Mouse (Mus musculus): ENCODE results near the gene Myo18b. TPM values are rescaled to one million over a fixed set of nuclear protein-coding genes. Genes with fewer than 3 reads are reported as not detected.

Myo18b gene
- total and polyA plus RNA-seq, 3 experiments = not detected

GRCm38 (mm10) chr5:112925422-112925821, 29.3 kb upstream of the Myo18b start:
- H3K4me3 ChIP-seq (replicated peaks in 1 of 3; ENCODE audit: low read depth in 2 of 3, low read length in 2 of 3, poor library complexity in 1 of 3) = no peak overlapping the region
- no peaks in the 10 kb centered on the region for H3K79me2 ChIP-seq (replicated peaks; ENCODE audit: control insufficient read depth, extremely low read depth, insufficient read depth, poor library complexity, severe bottlenecking)
- peaks cover 89% of the 10 kb centered on the region for H3K9me3 ChIP-seq (replicated peaks; ENCODE audit: low read length)
- H3K36me3 ChIP-seq (replicated peaks in 1 of 2; ENCODE audit: control insufficient read depth in 1 of 2, insufficient read depth in 1 of 2, low read length in 1 of 2) = no peaks in the 10 kb centered on the region
- H3K9ac ChIP-seq (ENCODE audit: insufficient read depth, low read depth) = no peak overlapping the region
- no peaks in the 10 kb centered on the region for H3K4me1 ChIP-seq (ENCODE audit: control insufficient read depth in 1 of 2, insufficient read depth in 2 of 2)
- no peak for DNase-seq (ENCODE audit: extremely low read depth)
- in situ Hi-C loops (cut with MboI; ENCODE audit: low pct_ligation_motif_present, low pct_unique_long_range_greater_than_20kb, low sequenced_read_pairs) = no loop called here
- no peak for TF ChIP-seq MYC (IDR thresholded peaks at IDR 0.05; ENCODE audit: low read depth, low read length)
- TF ChIP-seq MXI1 (IDR thresholded peaks at IDR 0.05; ENCODE audit: low read depth, low read length) = no peak
- no peak for TF ChIP-seq BHLHE40 (IDR thresholded peaks at IDR 0.05; ENCODE audit: low read depth, low read length)
- no peak for TF ChIP-seq ELF1 (IDR thresholded peaks at IDR 0.05; ENCODE audit: low read depth, low read length)
- TF ChIP-seq GABPA (IDR thresholded peaks at IDR 0.05; ENCODE audit: insufficient replicate concordance, low read depth, low read length) = no peak
- no peak for TF ChIP-seq CHD1 (IDR thresholded peaks at IDR 0.05; ENCODE audit: low read depth, low read length)
- TF ChIP-seq USF1 (IDR thresholded peaks at IDR 0.05; ENCODE audit: low read depth, low read length) = no peak
- H3K4me2 ChIP-seq (ENCODE audit: insufficient read depth, low read depth, poor library complexity, severe bottlenecking) = no peak overlapping the region
- no peak overlapping the region for H3K27ac ChIP-seq (ENCODE audit: insufficient read depth, low read depth)
- no peaks in the 10 kb centered on the region for H3K27me3 ChIP-seq (replicated peaks)
- dilution Hi-C loops (cut with MboI; ENCODE audit: extremely low pct_ligation_motif_present, extremely low pct_unique_long_range_greater_than_20kb, low sequenced_read_pairs) = no loop called here

GRCm38 (mm10) chr5:112924806-112925205, 28.6 kb upstream of the Myo18b start:
- H3K9me3 ChIP-seq (replicated peaks; ENCODE audit: low read length) = peaks cover 87% of the 10 kb centered on the region

GRCm38 (mm10) chr5:112923841-112924240, 27.7 kb upstream of the Myo18b start:
- Histone ChIP-seq H3K4me3 (replicated peaks in 1 of 3; ENCODE audit: low read depth in 2 of 3, low read length in 2 of 3, poor library complexity in 1 of 3) (no peak overlapping the region), H3K9me3 (replicated peaks; ENCODE audit: low read length) (peaks cover 87% of the 10 kb centered on the region), H3K27ac (ENCODE audit: insufficient read depth, low read depth) (no peak overlapping the region), H3K79me2 (replicated peaks; ENCODE audit: control insufficient read depth, extremely low read depth, insufficient read depth, poor library complexity, severe bottlenecking) (no peaks in the 10 kb centered on the region), H3K9ac (ENCODE audit: insufficient read depth, low read depth) (no peak overlapping the region), H3K4me2 (ENCODE audit: insufficient read depth, low read depth, poor library complexity, severe bottlenecking) (no peak overlapping the region), H3K4me1 (ENCODE audit: control insufficient read depth in 1 of 2, insufficient read depth in 2 of 2) (no peaks in the 10 kb centered on the region), H3K36me3 (replicated peaks in 1 of 2; ENCODE audit: control insufficient read depth in 1 of 2, insufficient read depth in 1 of 2, low read length in 1 of 2) (no peaks in the 10 kb centered on the region), H3K27me3 (replicated peaks) (no peaks in the 10 kb centered on the region)
- no peak for TF ChIP-seq HCFC1 (IDR thresholded peaks at IDR 0.05; ENCODE audit: low read depth, low read length)
- no peak for TF ChIP-seq MEF2A (IDR thresholded peaks at IDR 0.05; ENCODE audit: borderline replicate concordance, low read depth, low read length)
- TF ChIP-seq CHD2 (IDR thresholded peaks at IDR 0.05; ENCODE audit: low read length) = no peak
- no peak for TF ChIP-seq MAX (IDR thresholded peaks at IDR 0.05; ENCODE audit: low read length)
- TF ChIP-seq ZKSCAN1 (IDR thresholded peaks at IDR 0.05; ENCODE audit: borderline replicate concordance, low read depth, low read length) = no peak
- TF ChIP-seq USF2 (conservative IDR thresholded peaks at IDR 0.05; ENCODE audit: low read depth, low read length) = no peak
- dilution Hi-C loops (cut with MboI; ENCODE audit: extremely low pct_ligation_motif_present, extremely low pct_unique_long_range_greater_than_20kb, low sequenced_read_pairs) = no loop called here
- in situ Hi-C loops (cut with MboI; ENCODE audit: low pct_ligation_motif_present, low pct_unique_long_range_greater_than_20kb, low sequenced_read_pairs) = no loop called here
- no peak for DNase-seq (ENCODE audit: extremely low read depth)

More at GRCm38 (mm10) chr5:112924806-112925205, 28.6 kb upstream of the Myo18b start:
- no peak overlapping the region for H3K27ac ChIP-seq (ENCODE audit: insufficient read depth, low read depth)
- H3K36me3 ChIP-seq (replicated peaks in 1 of 2; ENCODE audit: control insufficient read depth in 1 of 2, insufficient read depth in 1 of 2, low read length in 1 of 2) = no peaks in the 10 kb centered on the region
- no peaks in the 10 kb centered on the region for H3K79me2 ChIP-seq (replicated peaks; ENCODE audit: control insufficient read depth, extremely low read depth, insufficient read depth, poor library complexity, severe bottlenecking)
- H3K4me3 ChIP-seq (replicated peaks in 1 of 3; ENCODE audit: low read depth in 2 of 3, low read length in 2 of 3, poor library complexity in 1 of 3) = no peak overlapping the region
- no peaks in the 10 kb centered on the region for H3K27me3 ChIP-seq (replicated peaks)
- no peak overlapping the region for H3K9ac ChIP-seq (ENCODE audit: insufficient read depth, low read depth)
- TF ChIP-seq MYC (IDR thresholded peaks at IDR 0.05; ENCODE audit: low read depth, low read length) (no peak), PAX5 (IDR thresholded peaks at IDR 0.05; ENCODE audit: low read length) (no peak), KAT2A (IDR thresholded peaks at IDR 0.05; ENCODE audit: insufficient replicate concordance, low read length) (no peak), RCOR1 (conservative IDR thresholded peaks at IDR 0.05; ENCODE audit: low read depth, low read length) (no peak), EP300 (IDR thresholded peaks at IDR 0.05; ENCODE audit: low read length) (no peak), E2F4 (IDR thresholded peaks at IDR 0.05; ENCODE audit: insufficient replicate concordance, low read depth, low read length) (no peak), GABPA (IDR thresholded peaks at IDR 0.05; ENCODE audit: insufficient replicate concordance, low read depth, low read length) (no peak), MXI1 (IDR thresholded peaks at IDR 0.05; ENCODE audit: low read depth, low read length) (no peak), ETS1 (conservative IDR thresholded peaks at IDR 0.05; ENCODE audit: low read depth, low read length) (no peak), CHD1 (IDR thresholded peaks at IDR 0.05; ENCODE audit: low read depth, low read length) (no peak), SIN3A (IDR thresholded peaks at IDR 0.05; ENCODE audit: low read length) (no peak), SMC3 (IDR thresholded peaks at IDR 0.05; ENCODE audit: low read depth, low read length) (no peak), BHLHE40 (IDR thresholded peaks at IDR 0.05; ENCODE audit: low read depth, low read length) (no peak), MAFK (IDR thresholded peaks at IDR 0.05; ENCODE audit: insufficient replicate concordance, low read length) (no peak), NELFE (IDR thresholded peaks at IDR 0.05; ENCODE audit: low read depth, low read length) (no peak), ZKSCAN1 (IDR thresholded peaks at IDR 0.05; ENCODE audit: borderline replicate concordance, low read depth, low read length) (no peak), USF2 (conservative IDR thresholded peaks at IDR 0.05; ENCODE audit: low read depth, low read length) (no peak)
- dilution Hi-C loops (cut with MboI; ENCODE audit: extremely low pct_ligation_motif_present, extremely low pct_unique_long_range_greater_than_20kb, low sequenced_read_pairs) (no loop called here), in situ Hi-C loops (cut with MboI; ENCODE audit: low pct_ligation_motif_present, low pct_unique_long_range_greater_than_20kb, low sequenced_read_pairs) (no loop called here)
- no peaks in the 10 kb centered on the region for H3K4me1 ChIP-seq (ENCODE audit: control insufficient read depth in 1 of 2, insufficient read depth in 2 of 2)
- no peak for DNase-seq (ENCODE audit: extremely low read depth)
- no peak overlapping the region for H3K4me2 ChIP-seq (ENCODE audit: insufficient read depth, low read depth, poor library complexity, severe bottlenecking)
